16 mouse cellular contexts compared by ENCODE assay signal in genomic region chr3:146244630-146245029, GRCm38 (mm10). TPM values are rescaled to one million over a fixed set of nuclear protein-coding genes. Genes with fewer than 3 reads are reported as not detected.
"Had no signal": no experiment of that assay in that cellular context is flagged by ENCODE, and none has a peak within 500 bp of the region (broad histone marks: within the 10 kb centered on the region; RNA-seq: fewer than 3 reads in every experiment).

No protein-coding gene starts in this region.

- H3K9ac ChIP-seq: kidney, embryonic 15.5 days; liver, embryonic 13.5 days had no signal

- H3K9me3 ChIP-seq: kidney, embryonic 15.5 days; liver, embryonic 13.5 days had no signal

- H3K27ac ChIP-seq: kidney, embryonic 15.5 days; liver, embryonic 13.5 days; macrophage; stomach, postnatal 0 days had no signal

- H3K27me3 ChIP-seq: liver, embryonic 13.5 days had no signal

- DNase-seq: kidney, adult 11 months; kidney, adult 8-10 months; kidney, postnatal 10 days; kidney, postnatal 4 days; liver, embryonic 13.5 days; lung, adult 2 months; lung, postnatal 14 days; midbrain, embryonic 14.5 days; thymus, adult 2 months; thymus, postnatal 14 days; thymus, postnatal 4 days had no signal

- H3K4me1 ChIP-seq: kidney, embryonic 15.5 days; liver, embryonic 13.5 days had no signal

- H3K36me3 ChIP-seq: kidney, embryonic 15.5 days; liver, embryonic 13.5 days had no signal

- H3K4me2 ChIP-seq: kidney, embryonic 15.5 days; liver, embryonic 13.5 days; midbrain, embryonic 11.5 days had no signal

- H3K4me3 ChIP-seq: kidney, embryonic 15.5 days; liver, embryonic 13.5 days had no signal

RNA-seq across cellular contexts. Expression of gene Lpar3, which starts 23.9 kb away (rescaled TPM):
- total RNA-seq: megakaryocyte-erythroid progenitor cell, adult 5-6 weeks had no signal
- polyA plus RNA-seq: macrophage had no signal
